ENCODE assay signal across 13 mouse cellular contexts in genomic region chr3:101098073-101098472, GRCm38 (mm10). TPM values are rescaled to one million over a fixed set of nuclear protein-coding genes. Genes with fewer than 3 reads are reported as not detected.
DNase-seq lines count a peak whose midpoint lies in the region; ATAC-seq and TF ChIP-seq lines count a peak whose summit lies in the region.
"Had no signal": no experiment of that assay in that cellular context is flagged by ENCODE, and none has a peak within 500 bp of the region (broad histone marks: within the 10 kb centered on the region; RNA-seq: fewer than 3 reads in every experiment).

No protein-coding gene starts in this region.

- H3K36me3 ChIP-seq in midbrain, postnatal 0 days (ENCODE audit: insufficient read depth, low read length), result no peaks in the 10 kb centered on the region
- no peaks in the 10 kb centered on the region for H3K36me3 ChIP-seq in midbrain, embryonic 14.5 days (ENCODE audit: control insufficient read depth, insufficient read depth, low read length)
- no peaks in the 10 kb centered on the region for H3K36me3 ChIP-seq in lung, embryonic 14.5 days (ENCODE audit: insufficient read depth)
- H3K36me3 ChIP-seq: liver, embryonic 15.5 days; stomach, embryonic 15.5 days had no signal

- peak; percentile 44; the same call in 1 of the 2 replicates for ATAC-seq in midbrain, postnatal 0 days (ENCODE audit: low FRiP score)
- no peak for ATAC-seq in midbrain, embryonic 14.5 days (ENCODE audit: low FRiP score, low TSS enrichment)
- 0 out of 2 replicates have a peak, but pooled peaks have one; percentile 44 for ATAC-seq in lung, embryonic 14.5 days (ENCODE audit: insufficient read depth)
- ATAC-seq: intestine, embryonic 16.5 days had no signal

- no peak overlapping the region for H3K4me2 ChIP-seq in midbrain, postnatal 0 days (ENCODE audit: low read depth, low read length, poor library complexity, severe bottlenecking)
- H3K4me2 ChIP-seq in midbrain, embryonic 14.5 days (ENCODE audit: low read length), result no peak overlapping the region
- H3K4me2 ChIP-seq in lung, embryonic 14.5 days, result no peak overlapping the region
- H3K4me2 ChIP-seq: liver, embryonic 15.5 days; stomach, embryonic 15.5 days had no signal

- no peaks in the 10 kb centered on the region for H3K27me3 ChIP-seq in midbrain, postnatal 0 days (ENCODE audit: insufficient read depth, low read length)
- H3K27me3 ChIP-seq in midbrain, embryonic 14.5 days (ENCODE audit: control insufficient read depth, insufficient read depth, low read length), result no peaks in the 10 kb centered on the region
- H3K27me3 ChIP-seq in lung, embryonic 14.5 days (ENCODE audit: insufficient read depth, low read length), result no peaks in the 10 kb centered on the region
- H3K27me3 ChIP-seq: liver, embryonic 15.5 days; stomach, embryonic 15.5 days had no signal

- H3K4me3 ChIP-seq in gastrocnemius, adult 2 months, result no peak overlapping the region
- no peak overlapping the region for H3K4me3 ChIP-seq in midbrain, postnatal 0 days (ENCODE audit: low read depth, low read length)
- no peak overlapping the region for H3K4me3 ChIP-seq in midbrain, embryonic 14.5 days (replicated peaks; ENCODE audit: low read depth, low read length)
- H3K4me3 ChIP-seq in lung, embryonic 14.5 days (ENCODE audit: low read depth, low read length), result no peak overlapping the region
- H3K4me3 ChIP-seq: liver, embryonic 15.5 days; stomach, embryonic 15.5 days had no signal

- H3K27ac ChIP-seq in gastrocnemius, adult 2 months, result no peak overlapping the region
- H3K27ac ChIP-seq in midbrain, postnatal 0 days (ENCODE audit: low read depth, low read length), result no peak overlapping the region
- no peak overlapping the region for H3K27ac ChIP-seq in midbrain, embryonic 14.5 days (replicated peaks; ENCODE audit: low read depth, low read length)
- no peak overlapping the region for H3K27ac ChIP-seq in lung, embryonic 14.5 days (ENCODE audit: low read depth)
- H3K27ac ChIP-seq: liver, embryonic 15.5 days; stomach, embryonic 15.5 days had no signal

- peak; percentile 7; the same call in 1 of the 2 replicates for TF ChIP-seq CTCF in gastrocnemius, adult 2 months (IDR thresholded peaks at IDR 0.05)
- TF ChIP-seq CTCF in midbrain, postnatal 0 days (IDR thresholded peaks at IDR 0.05), result peak; percentile 40
- TF ChIP-seq CTCF in lung, embryonic 14.5 days (IDR thresholded peaks at IDR 0.05; ENCODE audit: low read depth), result peak; percentile 31; the same call in 1 of the 2 replicates

- intact Hi-C loops in gastrocnemius, adult 2 months (cut with DNase I), result no loop called here

- no peaks in the 10 kb centered on the region for H3K9me3 ChIP-seq in midbrain, postnatal 0 days (ENCODE audit: low read length)
- no peaks in the 10 kb centered on the region for H3K9me3 ChIP-seq in midbrain, embryonic 14.5 days (ENCODE audit: control insufficient read depth, low read length)
- H3K9me3 ChIP-seq in lung, embryonic 14.5 days (ENCODE audit: low read depth, low read length), result no peaks in the 10 kb centered on the region
- H3K9me3 ChIP-seq: liver, embryonic 15.5 days; stomach, embryonic 15.5 days had no signal

- H3K9ac ChIP-seq in midbrain, postnatal 0 days (replicated peaks; ENCODE audit: low read length, poor library complexity, severe bottlenecking), result no peak overlapping the region
- H3K9ac ChIP-seq in midbrain, embryonic 14.5 days (replicated peaks; ENCODE audit: low read length), result no peak overlapping the region
- no peak overlapping the region for H3K9ac ChIP-seq in lung, embryonic 14.5 days
- H3K9ac ChIP-seq: liver, embryonic 15.5 days; stomach, embryonic 15.5 days had no signal

- peak; percentile 36 for DNase-seq in gastrocnemius, adult 2 months
- no peak for DNase-seq in gastrocnemius, postnatal 4 days (ENCODE audit: low spot score in 2 of 2)
- peak; percentile 58 for DNase-seq in midbrain, postnatal 0 days (ENCODE audit: low spot score)
- no peak for DNase-seq in midbrain, embryonic 14.5 days
- no peak for DNase-seq in lung, embryonic 14.5 days
- DNase-seq in thymus, postnatal 4 days, result peak; percentile 43
- DNase-seq in adrenal gland, adult 18-20 months (ENCODE audit: low spot score in 2 of 2), result no peak
- no peak for DNase-seq in Muller cell, postnatal 12 days (ENCODE audit: inconsistent ontology term)
- DNase-seq: cerebellum, adult 11-12 months; gastrocnemius, postnatal 36 days had no signal

- 0 out of 2 replicates have a peak, but pooled peaks cover 7% of the 10 kb centered on the region for H3K4me1 ChIP-seq in midbrain, postnatal 0 days (ENCODE audit: insufficient read depth, low read length)
- no peaks in the 10 kb centered on the region for H3K4me1 ChIP-seq in midbrain, embryonic 14.5 days (ENCODE audit: control insufficient read depth, insufficient read depth, low read length)
- H3K4me1 ChIP-seq in lung, embryonic 14.5 days (ENCODE audit: insufficient read depth), result peaks cover 10% of the 10 kb centered on the region
- H3K4me1 ChIP-seq: liver, embryonic 15.5 days had no signal

- 76% methylated on average over 4 of the region's 4 CpGs for WGBS in midbrain, postnatal 0 days
- WGBS in midbrain, embryonic 14.5 days, result 83% methylated on average over 4 of the region's 4 CpGs
- WGBS in lung, embryonic 14.5 days, result 58% methylated on average over 4 of the region's 4 CpGs

RNA-seq across cellular contexts. Expression of gene Ptgfrn, which starts 12.0 kb away (rescaled TPM):
- total RNA-seq in gastrocnemius, adult 2 months (2021), result 10 to 100 TPM in 1 of 2 experiments, 1 to 10 TPM in 1; 6.9 to 13.8 TPM
- total RNA-seq in gastrocnemius, postnatal 4 days (2021), result 10 to 100 TPM; 87.5 to 90.5 TPM
- 53.9 and 58.5 TPM in 2 replicates for total RNA-seq in midbrain, postnatal 0 days (2014; rRNA removed)
- polyA plus RNA-seq in midbrain, postnatal 0 days (2015; fragmentation: Nextera tagmentation; extraction: Ambion mirVana), result 3.7 and 3.8 TPM in 2 replicates
- 4.0 and 4.2 TPM in 2 replicates for polyA plus RNA-seq in midbrain, embryonic 14.5 days (2014; fragmentation: Nextera tagmentation; extraction: Ambion mirVana)
- polyA plus RNA-seq in lung, embryonic 14.5 days (2014; fragmentation: Nextera tagmentation; extraction: Ambion mirVana), result 7.5 and 7.9 TPM in 2 replicates
- total RNA-seq in adrenal gland, adult 18-20 months (2021), result 10 to 100 TPM; 24.3 to 28.0 TPM

Comparison
In these comparisons a context has a peak if more than half of its experiments do, and no peak if none do; other contexts are left out.
1. DNase-seq: peak in gastrocnemius, adult 2 months (single experiment), midbrain, postnatal 0 days (single experiment) and thymus, postnatal 4 days (single experiment); none in gastrocnemius, postnatal 4 days (0 of 2), midbrain, embryonic 14.5 days (single experiment), lung, embryonic 14.5 days (single experiment), adrenal gland, adult 18-20 months (0 of 2) and Muller cell, postnatal 12 days (single experiment).
2. Peak in every context shown above with its lines, with median percentiles within 50 percentile points of each other: CTCF ChIP-seq.